Comparison of ENCODE assay signal across 28 mouse cellular contexts in the genomic region with DNA sequence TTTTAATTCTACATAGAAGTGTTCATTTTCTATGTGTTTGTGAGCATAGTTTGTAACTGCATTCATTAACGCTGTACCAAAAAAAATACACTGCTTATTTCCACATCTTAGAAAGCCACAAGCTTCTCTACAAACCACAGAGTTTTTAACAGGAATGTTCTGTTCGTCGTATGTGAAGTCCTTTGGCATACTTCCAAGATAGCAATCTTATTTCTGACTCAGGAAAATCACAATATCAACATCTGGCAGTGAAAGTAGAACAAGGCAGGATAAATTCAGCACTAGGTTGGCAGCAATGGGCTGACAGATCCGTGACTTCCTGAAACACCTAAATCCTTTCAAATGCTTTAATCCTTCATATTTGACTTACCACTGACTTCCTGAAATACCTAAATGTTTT. TPM values are rescaled to one million over a fixed set of nuclear protein-coding genes. Genes with fewer than 3 reads are reported as not detected.
A peak's percentile ranks its signal among the peaks of the same experiment; 100 is the strongest.
DNase-seq lines count a peak whose midpoint lies in the region; ATAC-seq and TF ChIP-seq lines count a peak whose summit lies in the region.
"Had no signal": no experiment of that assay in that cellular context is flagged by ENCODE, and none has a peak within 500 bp of the region (broad histone marks: within the 10 kb centered on the region; RNA-seq: fewer than 3 reads in every experiment).

No protein-coding gene starts in this region.

- no peaks in the 10 kb centered on the region for H3K9me3 ChIP-seq in lung, embryonic 14.5 days (ENCODE audit: low read depth, low read length)
- H3K9me3 ChIP-seq in forebrain, embryonic 16.5 days (ENCODE audit: control insufficient read depth, low read length) = no peaks in the 10 kb centered on the region
- H3K9me3 ChIP-seq: embryonic facial prominence, embryonic 13.5 days; hindbrain, embryonic 13.5 days had no signal

- no peak for ATAC-seq in lung, embryonic 14.5 days (ENCODE audit: insufficient read depth)
- ATAC-seq in Patski = peak; percentile 8
- no peak for ATAC-seq in forebrain, embryonic 16.5 days
- ATAC-seq: CD4-positive, CD25-positive, alpha-beta regulatory T cell, adult 4 months; forebrain, embryonic 14.5 days; hindbrain, embryonic 16.5 days; inflammation-experienced regulatory T-cells, adult 6 months; intestine, embryonic 16.5 days had no signal

- WGBS in lung, embryonic 14.5 days = 50% methylated on average over 4 of the region's 4 CpGs
- WGBS in forebrain, embryonic 16.5 days = 79% methylated on average over 4 of the region's 4 CpGs

- H3K4me3 ChIP-seq in lung, embryonic 14.5 days (ENCODE audit: low read depth, low read length) = no peak overlapping the region
- no peak overlapping the region for H3K4me3 ChIP-seq in forebrain, embryonic 16.5 days (replicated peaks; ENCODE audit: low read length)
- H3K4me3 ChIP-seq: embryonic facial prominence, embryonic 13.5 days; hindbrain, embryonic 10.5 days; hindbrain, embryonic 13.5 days had no signal

- CTCF ChIA-PET in Patski (lab: Charles Lee) = no interaction called here

- no peaks in the 10 kb centered on the region for H3K27me3 ChIP-seq in lung, embryonic 14.5 days (ENCODE audit: insufficient read depth, low read length)
- no peaks in the 10 kb centered on the region for H3K27me3 ChIP-seq in Patski
- no peaks in the 10 kb centered on the region for H3K27me3 ChIP-seq in forebrain, embryonic 16.5 days (replicated peaks; ENCODE audit: control insufficient read depth, insufficient read depth, low read length)
- H3K27me3 ChIP-seq: embryonic facial prominence, embryonic 13.5 days; hindbrain, embryonic 13.5 days had no signal

- TF ChIP-seq CTCF in lung, embryonic 14.5 days (IDR thresholded peaks at IDR 0.05; ENCODE audit: low read depth) = no peak
- TF ChIP-seq CTCF in Patski (IDR thresholded peaks at IDR 0.05) = no peak

- no peak overlapping the region for H3K4me2 ChIP-seq in lung, embryonic 14.5 days
- no peak overlapping the region for H3K4me2 ChIP-seq in forebrain, embryonic 16.5 days (ENCODE audit: low read length)
- H3K4me2 ChIP-seq: embryonic facial prominence, embryonic 13.5 days; heart, embryonic 11.5 days; hindbrain, embryonic 13.5 days had no signal

- no peaks in the 10 kb centered on the region for H3K36me3 ChIP-seq in lung, embryonic 14.5 days (ENCODE audit: insufficient read depth)
- no peaks in the 10 kb centered on the region for H3K36me3 ChIP-seq in forebrain, embryonic 16.5 days (ENCODE audit: control insufficient read depth, insufficient read depth)
- H3K36me3 ChIP-seq: embryonic facial prominence, embryonic 13.5 days; hindbrain, embryonic 10.5 days; hindbrain, embryonic 13.5 days had no signal

- no peak overlapping the region for H3K9ac ChIP-seq in lung, embryonic 14.5 days
- no peak overlapping the region for H3K9ac ChIP-seq in forebrain, embryonic 16.5 days (replicated peaks; ENCODE audit: low read depth, low read length)
- H3K9ac ChIP-seq: embryonic facial prominence, embryonic 13.5 days; hindbrain, embryonic 13.5 days had no signal

- in situ Hi-C loops in Patski (cut with MboI; ENCODE audit: low pct_unique_long_range_greater_than_20kb) = no loop called here

- DNase-seq in lung, embryonic 14.5 days = peak; percentile 21
- no peak for DNase-seq in lung, postnatal 14 days
- DNase-seq in 416B (ENCODE audit: low read depth) = peak; percentile 74
- DNase-seq in Patski (ENCODE audit: low read depth, low spot score) = no peak
- peak; percentile 22 for DNase-seq in fibroblast of lung, adult 2 months (ENCODE audit: low read depth)
- no peak for DNase-seq in gastrocnemius, postnatal 4 days (ENCODE audit: low spot score in 2 of 2)
- no peak for DNase-seq in heart, postnatal 25 days (ENCODE audit: low spot score)
- DNase-seq: adrenal gland, adult 8-10 months; adrenal gland, postnatal 25 days; cerebellum, adult 11-12 months; cerebellum, adult 8-10 months; cerebellum, postnatal 10 days; cerebellum, postnatal 36 days; gastrocnemius, postnatal 10 days; gastrocnemius, postnatal 36 days; heart, adult 11 months; heart, postnatal 36 days; kidney, adult 18-20 months had no signal

- H3K4me1 ChIP-seq in lung, embryonic 14.5 days (ENCODE audit: insufficient read depth) = no peaks in the 10 kb centered on the region
- peaks cover 8% of the 10 kb centered on the region for H3K4me1 ChIP-seq in forebrain, embryonic 16.5 days (replicated peaks; ENCODE audit: control insufficient read depth, insufficient read depth, low read length)
- H3K4me1 ChIP-seq: embryonic facial prominence, embryonic 13.5 days had no signal

- intact Hi-C loops in heart, postnatal 25 days (cut with DNase I) = no loop called here

- POLR2A ChIA-PET in Patski (lab: Charles Lee) = no interaction called here

- no peak overlapping the region for H3K27ac ChIP-seq in lung, embryonic 14.5 days (ENCODE audit: low read depth)
- no peak overlapping the region for H3K27ac ChIP-seq in forebrain, embryonic 16.5 days (ENCODE audit: low read length)
- H3K27ac ChIP-seq: embryonic facial prominence, embryonic 13.5 days; hindbrain, embryonic 10.5 days; hindbrain, embryonic 13.5 days had no signal

RNA-seq across cellular contexts. Expression of a gene that starts 45.8 kb away (rescaled TPM):
- 21.8 and 22.2 TPM in 2 replicates for polyA plus RNA-seq in lung, embryonic 14.5 days (2014; fragmentation: Nextera tagmentation; extraction: Ambion mirVana)
- 7.2 TPM for polyA plus RNA-seq in Patski (2021)
- 24.3 and 27.5 TPM in 2 replicates for polyA plus RNA-seq in forebrain, embryonic 16.5 days (2015; fragmentation: Nextera tagmentation; extraction: Ambion mirVana)
- 10 to 100 TPM in 1 of 2 experiments, 1 to 10 TPM in 1; 9.8 to 12.4 TPM for total RNA-seq in gastrocnemius, postnatal 4 days (2021)
- 1 to 10 TPM; 5.7 to 5.9 TPM for total RNA-seq in heart, postnatal 25 days (2021)

Comparison
In these comparisons a context has a peak if more than half of its experiments do, and no peak if none do; other contexts are left out.
1. DNase-seq: peak in lung, embryonic 14.5 days (single experiment), 416B (single experiment) and fibroblast of lung, adult 2 months (single experiment); none in lung, postnatal 14 days (single experiment), Patski (single experiment), gastrocnemius, postnatal 4 days (0 of 2) and heart, postnatal 25 days (single experiment).